Mouse (Mus musculus) heart, adult 2 months (tissue): ENCODE results near the gene Jagn1.

Experiments used
- CTCF ChIP-seq: fragments of 200-600 bp; IDR thresholded peaks from 2 replicates; pipeline ENCODE4 v1.8.1; 2022; ENCODE audit warnings: antibody characterized with exemption, mild to moderate bottlenecking, moderate library complexity
- POLR2A ChIP-seq: fragments of 200-500 bp; IDR thresholded peaks from 2 replicates; pipeline ENCODE4 v1.6.1; 2011; ENCODE audit warnings: mild to moderate bottlenecking, low read depth, low read length, control low read depth; ENCODE audit not compliant: insufficient read depth

DNA sequence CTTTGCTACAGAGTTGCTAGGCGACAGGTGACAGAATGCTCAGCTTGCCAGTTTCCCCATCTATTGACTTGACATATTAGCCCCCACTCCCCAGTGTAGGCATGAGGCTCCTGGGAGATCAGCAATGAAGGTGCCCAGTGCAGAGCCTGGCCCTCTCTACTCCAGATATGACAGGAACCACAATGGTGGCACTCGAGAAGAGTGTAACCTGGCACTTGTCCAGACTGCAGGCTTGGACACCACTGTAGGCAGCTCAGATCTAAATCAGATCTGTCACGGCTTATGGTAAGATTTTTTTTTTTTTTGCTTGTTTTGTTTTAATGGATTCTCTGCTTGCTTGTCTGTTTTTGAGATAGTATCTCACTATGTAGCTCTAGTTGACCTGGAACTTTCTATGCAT, 8.7 kb upstream of the Jagn1 start:
- TF ChIP-seq POLR2A (no peak), CTCF (no peak)
